Mouse (Mus musculus) neural tube, embryonic 14.5 days (tissue): Measurements from ENCODE around the gene Tcf20. TPM values are rescaled to one million over a fixed set of nuclear protein-coding genes. Genes with fewer than 3 reads are reported as not detected.
A peak's percentile ranks its signal among the peaks of the same experiment; 100 is the strongest.

Experiments
- ATAC-seq: fragments of 200-750 bp; cut with Nextera tagmentation; 2 replicates; pipeline ENCODE4 v1.8.0; 2017; ENCODE audit warnings: low read depth, mild to moderate bottlenecking, moderate TSS enrichment, moderate library complexity
- H3K27ac ChIP-seq: fragments of 300-500 bp; sonication (generic); 2 replicates; pipeline ENCODE4 v1.5.1; 2014; ENCODE audit warnings: low read depth, mild to moderate bottlenecking, control low read depth, low read length, moderate library complexity, mixed read lengths
- H3K27me3 ChIP-seq: fragments of 300-500 bp; sonication (generic); 2 replicates; pipeline ENCODE4 v1.6.1; 2014; ENCODE audit warnings: low read length; ENCODE audit not compliant: control insufficient read depth, insufficient read depth
- H3K36me3 ChIP-seq: fragments of 300-500 bp; sonication (generic); 2 replicates; pipeline ENCODE4 v1.6.1; 2014; ENCODE audit warnings: low read length, mixed read lengths; ENCODE audit not compliant: control insufficient read depth, insufficient read depth
- H3K4me1 ChIP-seq: fragments of 300-500 bp; sonication (generic); 2 replicates; pipeline ENCODE4 v1.6.1; 2014; ENCODE audit warnings: low read length; ENCODE audit not compliant: control insufficient read depth, insufficient read depth
- H3K4me2 ChIP-seq: fragments of 300-500 bp; sonication (generic); 2 replicates; pipeline ENCODE4 v1.6.1; 2014; ENCODE audit warnings: mild to moderate bottlenecking, low read depth, low read length, control low read depth
- H3K4me3 ChIP-seq: fragments of 300-500 bp; sonication (generic); 2 replicates; pipeline ENCODE4 v1.5.1; 2014; ENCODE audit warnings: low read depth, low read length, control low read depth, mixed read lengths
- H3K9ac ChIP-seq: fragments of 300-500 bp; sonication (generic); replicated peaks from 2 replicates; pipeline ENCODE4 v1.6.1; 2014; ENCODE audit warnings: low read depth, mild to moderate bottlenecking, control low read depth, low read length, mixed read lengths
- H3K9me3 ChIP-seq: fragments of 300-500 bp; sonication (generic); 2 replicates; pipeline ENCODE4 v1.6.1; 2016; ENCODE audit warnings: low read length; ENCODE audit not compliant: control insufficient read depth
- WGBS: fragments of 180-500 bp; shearing (Covaris S2); extraction: QIAGEN DNeasy Blood & Tissue Kit; methylation state at CpG from one replicate; pipeline ENCODE4 v1.1.7; 2014; 5-methylcytosine and 5-hydroxymethylcytosine counted together
- polyA plus RNA-seq: library from polyadenylated mRNA; unstranded; fragments of >200 nt; fragmentation: Nextera tagmentation; extraction: Ambion mirVana; gene quantifications from 2 replicates; pipeline ENCODE4 v1.2.1, GENCODE M21; 2014

Gene Tcf20
- polyA plus RNA-seq, 1 experiment from 2014 or later, result 16.3 TPM

DNA sequence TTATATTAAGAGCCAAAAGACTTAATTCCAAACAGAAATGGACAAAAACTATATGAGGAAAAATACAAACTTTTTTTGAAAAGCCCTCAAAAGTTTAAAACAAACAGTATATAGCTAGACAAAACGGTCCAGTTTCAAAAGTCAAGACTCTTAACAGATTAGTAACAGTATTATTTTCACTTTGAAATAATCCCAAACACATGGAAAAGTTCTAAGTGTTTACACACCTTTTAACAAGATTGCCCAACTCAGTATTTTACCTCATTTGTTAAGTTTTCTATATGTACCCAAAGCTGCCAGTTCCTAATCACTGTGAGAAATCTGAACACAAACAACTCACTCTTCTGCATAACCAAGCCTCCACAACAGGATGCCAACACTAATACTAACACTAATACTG, 124.0 kb downstream of the Tcf20 start:
- Histone ChIP-seq H3K9me3 (no peaks in the 10 kb centered on the region), H3K4me2 (no peak overlapping the region), H3K36me3 (no peaks in the 10 kb centered on the region), H3K27ac (no peak overlapping the region), H3K27me3 (no peaks in the 10 kb centered on the region), H3K9ac (no peak overlapping the region), H3K4me3 (no peak overlapping the region), H3K4me1 (no peaks in the 10 kb centered on the region)
- 89% methylated on average over 1 of the region's 1 CpGs for WGBS
- ATAC-seq, result no peak

DNA sequence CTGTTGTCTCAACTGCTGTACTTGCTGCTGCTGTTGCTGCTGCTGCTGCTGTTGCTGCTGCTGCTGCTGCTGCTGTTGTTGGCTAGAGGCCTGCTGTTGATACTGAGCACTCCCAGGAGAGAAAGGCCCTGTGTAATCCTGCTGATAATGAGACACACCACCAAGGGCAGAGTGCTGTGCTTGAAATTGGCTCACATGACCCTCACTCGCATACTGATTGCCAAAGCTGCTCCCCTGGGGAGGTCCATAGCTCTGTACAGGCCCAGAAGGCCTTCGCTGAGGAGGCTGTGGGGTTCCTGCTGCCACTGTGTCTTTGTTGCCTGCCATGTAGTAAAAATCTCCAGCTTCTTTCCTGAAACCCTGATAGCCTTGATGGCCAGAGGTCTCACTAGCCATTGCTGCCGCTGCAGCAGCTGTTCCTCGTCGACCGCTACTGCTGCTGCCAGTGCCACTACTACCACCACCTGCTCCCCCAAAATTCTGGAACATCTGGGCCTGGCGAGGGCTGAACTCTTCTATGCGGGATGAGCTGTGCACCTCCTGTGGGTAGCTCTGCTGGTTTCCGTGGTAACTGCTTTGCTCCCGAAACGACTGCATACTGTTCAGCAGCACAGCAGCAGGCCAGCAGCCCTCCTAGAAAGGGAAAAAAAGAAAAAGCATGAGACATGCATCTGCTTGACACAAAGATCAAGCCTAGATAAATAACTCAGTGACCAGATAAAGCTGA, 130.9 kb downstream of the Tcf20 start:
- peak overlapping the region; percentile 77 for H3K27ac ChIP-seq
- peaks cover 19% of the 10 kb centered on the region for H3K36me3 ChIP-seq
- peak; percentile 87 for ATAC-seq
- H3K4me3 ChIP-seq, result no peak overlapping the region
- H3K4me1 ChIP-seq, result peaks cover 14% of the 10 kb centered on the region; the same call in 1 of the 2 replicates
- 24% methylated on average over 11 of the region's 11 CpGs for WGBS
- no peaks in the 10 kb centered on the region for H3K9me3 ChIP-seq
- H3K27me3 ChIP-seq, result no peaks in the 10 kb centered on the region
- no peak overlapping the region for H3K4me2 ChIP-seq
- no peak overlapping the region for H3K9ac ChIP-seq

DNA sequence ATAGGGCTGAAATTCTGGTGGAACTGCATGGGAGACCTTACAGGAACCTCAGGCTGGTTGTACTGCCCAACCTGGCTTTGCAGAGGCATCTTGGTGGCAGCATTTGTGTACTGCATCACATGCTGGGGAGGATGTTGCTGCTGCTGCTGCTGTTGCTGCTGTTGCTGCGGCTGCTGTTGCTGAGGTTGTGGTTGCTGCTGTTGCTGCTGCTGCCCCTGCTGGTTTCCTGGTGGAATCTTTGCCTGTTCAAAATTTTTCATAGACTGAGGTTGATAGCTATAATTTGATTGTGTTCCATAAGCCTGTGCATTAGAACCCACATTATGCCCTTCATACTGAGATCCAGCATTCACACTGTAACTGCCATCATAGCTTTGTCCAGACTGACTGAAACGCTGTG, 131.6 kb downstream of the Tcf20 start:
- Histone ChIP-seq H3K4me1 (peaks cover 14% of the 10 kb centered on the region; the same call in 1 of the 2 replicates), H3K4me2 (no peak overlapping the region), H3K9me3 (no peaks in the 10 kb centered on the region), H3K36me3 (peaks cover 19% of the 10 kb centered on the region), H3K27ac (peak overlapping the region; percentile 77; the same call in 1 of the 2 replicates), H3K27me3 (no peaks in the 10 kb centered on the region), H3K9ac (no peak overlapping the region), H3K4me3 (no peak overlapping the region)
- no peak for ATAC-seq
- 83% methylated on average over 2 of the region's 2 CpGs for WGBS

- H3K36me3 ChIP-seq, result no peaks in the 10 kb centered on the region
- H3K4me1 ChIP-seq, result no peaks in the 10 kb centered on the region; the same call in 1 of the 2 replicates
- H3K27ac ChIP-seq, result no peak overlapping the region
- H3K9me3 ChIP-seq, result no peaks in the 10 kb centered on the region
- H3K4me3 ChIP-seq, result no peak overlapping the region
- H3K4me2 ChIP-seq, result no peak overlapping the region
- no peak for ATAC-seq
- H3K9ac ChIP-seq, result no peak overlapping the region
- WGBS, result 97% methylated on average over 3 of the region's 3 CpGs
- no peaks in the 10 kb centered on the region for H3K27me3 ChIP-seq
Measured at GRCm38 (mm10) chr15:82839146-82839545, 148.5 kb downstream of the Tcf20 start.

DNA sequence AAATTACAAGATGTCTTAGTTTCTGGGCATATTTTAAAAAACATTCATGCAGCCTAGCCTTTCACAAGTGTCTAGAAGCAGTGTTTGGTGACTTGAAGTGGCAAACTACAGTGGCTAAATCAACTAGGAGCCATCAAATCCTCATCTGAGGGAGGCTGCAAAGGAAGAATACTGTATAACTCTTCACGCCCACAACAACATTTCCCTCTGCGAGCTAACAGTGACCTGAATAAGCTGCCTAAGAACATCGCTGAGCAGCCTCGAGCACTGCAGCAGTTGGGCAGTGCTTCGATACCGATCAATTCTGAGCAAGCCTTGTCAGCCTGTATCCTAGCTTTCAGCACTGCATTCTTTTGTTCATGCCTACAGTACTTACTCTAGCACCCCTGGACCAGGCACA, 157.8 kb downstream of the Tcf20 start:
- no peaks in the 10 kb centered on the region; the same call in 1 of the 2 replicates for H3K36me3 ChIP-seq
- 87% methylated on average over 6 of the region's 6 CpGs for WGBS
- no peak overlapping the region for H3K9ac ChIP-seq
- no peak overlapping the region for H3K4me2 ChIP-seq
- no peaks in the 10 kb centered on the region for H3K9me3 ChIP-seq
- H3K4me1 ChIP-seq, result no peaks in the 10 kb centered on the region; the same call in 1 of the 2 replicates
- no peak for ATAC-seq
- H3K4me3 ChIP-seq, result no peak overlapping the region
- no peaks in the 10 kb centered on the region for H3K27me3 ChIP-seq
- H3K27ac ChIP-seq, result no peak overlapping the region

- H3K9ac ChIP-seq, result no peak overlapping the region
- no peaks in the 10 kb centered on the region; the same call in 1 of the 2 replicates for H3K36me3 ChIP-seq
- H3K4me3 ChIP-seq, result no peak overlapping the region
- H3K4me1 ChIP-seq, result no peaks in the 10 kb centered on the region
- H3K27ac ChIP-seq, result no peak overlapping the region
- H3K27me3 ChIP-seq, result no peaks in the 10 kb centered on the region
- ATAC-seq, result no peak
- no peak overlapping the region for H3K4me2 ChIP-seq
- H3K9me3 ChIP-seq, result no peaks in the 10 kb centered on the region
Measured at GRCm38 (mm10) chr15:82825866-82826265, 161.8 kb downstream of the Tcf20 start.

GRCm38 (mm10) chr15:82822347-82822746, 165.3 kb downstream of the Tcf20 start:
- 62% methylated on average over 3 of the region's 4 CpGs for WGBS
- Histone ChIP-seq H3K4me3 (no peak overlapping the region), H3K9me3 (no peaks in the 10 kb centered on the region), H3K27me3 (no peaks in the 10 kb centered on the region), H3K36me3 (no peaks in the 10 kb centered on the region; the same call in 1 of the 2 replicates), H3K4me1 (no peaks in the 10 kb centered on the region), H3K4me2 (no peak overlapping the region), H3K27ac (no peak overlapping the region), H3K9ac (no peak overlapping the region)
- no peak for ATAC-seq

DNA sequence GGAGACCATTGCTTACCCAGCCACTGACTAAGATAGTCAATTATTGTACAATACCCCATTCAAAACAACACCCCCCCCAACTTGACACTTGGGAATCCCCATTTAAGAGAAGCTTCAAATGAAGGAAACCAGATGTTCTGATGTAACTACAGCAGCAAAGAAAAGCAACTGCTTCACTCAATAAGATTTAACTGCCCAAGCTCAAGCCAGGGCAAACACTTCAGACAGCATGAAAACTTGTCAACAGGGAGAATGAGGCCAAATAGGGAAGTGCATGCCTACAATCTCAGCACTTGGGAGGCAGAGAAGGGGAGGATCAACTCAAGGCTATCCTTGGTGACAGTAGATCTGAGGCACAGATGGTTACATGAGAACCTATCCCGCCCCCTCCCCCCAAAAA, 166.0 kb downstream of the Tcf20 start:
- H3K4me2 ChIP-seq, result no peak overlapping the region
- no peaks in the 10 kb centered on the region; the same call in 1 of the 2 replicates for H3K36me3 ChIP-seq
- ATAC-seq, result no peak
- H3K4me3 ChIP-seq, result no peak overlapping the region
- H3K27ac ChIP-seq, result no peak overlapping the region
- no peaks in the 10 kb centered on the region for H3K9me3 ChIP-seq
- H3K9ac ChIP-seq, result no peak overlapping the region
- WGBS, result 91% methylated on average over 1 of the region's 1 CpGs
- no peaks in the 10 kb centered on the region for H3K27me3 ChIP-seq
- no peaks in the 10 kb centered on the region for H3K4me1 ChIP-seq

DNA sequence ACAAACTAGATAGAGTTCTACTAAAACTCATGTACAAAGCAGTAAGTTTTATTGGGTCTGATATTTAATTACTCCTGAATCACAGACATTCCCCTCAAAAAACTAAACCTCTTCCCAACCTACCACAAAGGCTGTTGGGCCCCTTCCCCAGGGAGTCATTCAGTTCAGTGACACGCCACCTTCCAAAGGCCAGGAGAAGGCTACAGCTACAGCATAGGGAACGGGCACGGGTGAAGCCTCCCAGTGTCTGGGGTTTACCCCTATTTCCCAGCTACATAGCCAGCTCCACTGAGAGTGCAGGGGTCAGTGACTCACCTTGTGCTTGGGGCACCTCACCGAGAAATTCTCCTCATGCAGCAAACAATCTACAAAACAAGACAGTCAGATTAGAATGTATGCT, 172.4 kb downstream of the Tcf20 start:
- Histone ChIP-seq H3K4me1 (no peaks in the 10 kb centered on the region), H3K27ac (no peak overlapping the region), H3K9ac (no peak overlapping the region), H3K4me2 (no peak overlapping the region), H3K27me3 (no peaks in the 10 kb centered on the region), H3K36me3 (no peaks in the 10 kb centered on the region), H3K4me3 (no peak overlapping the region), H3K9me3 (no peaks in the 10 kb centered on the region)
- no peak for ATAC-seq
- WGBS, result 89% methylated on average over 4 of the region's 4 CpGs
